Mouse (Mus musculus) liver, postnatal 0 days (tissue): ENCODE data around the gene Gnat3. TPM values are rescaled to one million over a fixed set of nuclear protein-coding genes. Genes with fewer than 3 reads are reported as not detected.

Experiments
- ATAC-seq: fragments of 200-750 bp; cut with Nextera tagmentation; 2 replicates; pipeline ENCODE4 v1.8.0; 2017; ENCODE audit warnings: mild to moderate bottlenecking, moderate library complexity
- DNase-seq: peaks from one replicate; pipeline ENCODE4 v3.0.0-alpha.2; 2016
- H3K27ac ChIP-seq: fragments of 300-500 bp; sonication (generic); 2 replicates; pipeline ENCODE4 v1.5.1; 2014; ENCODE audit warnings: antibody characterized with exemption, moderate library complexity, mild to moderate bottlenecking, low read depth
- H3K27me3 ChIP-seq: fragments of 300-500 bp; sonication (generic); 2 replicates; pipeline ENCODE4 v1.6.1; 2014; ENCODE audit warnings: low read length, control low read depth, mixed read lengths; ENCODE audit not compliant: insufficient read depth
- H3K36me3 ChIP-seq: fragments of 300-500 bp; sonication (generic); replicated peaks from 2 replicates; pipeline ENCODE4 v1.6.1; 2014; ENCODE audit warnings: mild to moderate bottlenecking, control low read depth, low read length, moderate library complexity, mixed read lengths; ENCODE audit not compliant: insufficient read depth
- H3K4me1 ChIP-seq: fragments of 300-500 bp; sonication (generic); 2 replicates; pipeline ENCODE4 v1.6.1; 2014; ENCODE audit warnings: antibody characterized with exemption, mild to moderate bottlenecking, control low read depth; ENCODE audit not compliant: insufficient read depth
- H3K4me2 ChIP-seq: fragments of 300-500 bp; sonication (generic); 2 replicates; pipeline ENCODE4 v1.6.1; 2014; ENCODE audit warnings: low read depth, mild to moderate bottlenecking, low read length, moderate library complexity, mixed read lengths
- H3K4me3 ChIP-seq: fragments of 300-500 bp; sonication (generic); 2 replicates; pipeline ENCODE4 v1.5.1; 2014; ENCODE audit warnings: low read depth, low read length
- H3K9ac ChIP-seq: fragments of 300-500 bp; sonication (generic); replicated peaks from 2 replicates; pipeline ENCODE4 v1.6.1; 2014; ENCODE audit warnings: mild to moderate bottlenecking, moderate library complexity
- H3K9me3 ChIP-seq: fragments of 300-500 bp; sonication (generic); 2 replicates; pipeline ENCODE4 v1.6.1; 2016; ENCODE audit warnings: mild to moderate bottlenecking, control low read depth, low read length, mixed read lengths
- CTCF ChIP-seq: sonication (generic); IDR thresholded peaks from 2 replicates; pipeline ENCODE4 v1.5.1; 2016; ENCODE audit warnings: antibody characterized with exemption, low read depth
- EP300 ChIP-seq: IDR thresholded peaks from 2 replicates; pipeline ENCODE4 v1.6.1; 2016; ENCODE audit warnings: antibody characterized with exemption, low read depth, mild to moderate bottlenecking
- WGBS: fragments of 180-500 bp; shearing (Covaris S2); extraction: QIAGEN DNeasy Blood & Tissue Kit; methylation state at CpG from one replicate; pipeline ENCODE4 v1.1.7; 2014; ENCODE audit not compliant: insufficient replicate concordance; 5-methylcytosine and 5-hydroxymethylcytosine counted together
- polyA plus RNA-seq: library from polyadenylated mRNA; unstranded; fragments of >200 nt; fragmentation: Nextera tagmentation; extraction: Ambion mirVana; gene quantifications from 2 replicates; pipeline ENCODE4 v1.2.1, GENCODE M21; 2015

The Gnat3 gene
- polyA plus RNA-seq, 1 experiment from 2014 or later: not detected

DNA sequence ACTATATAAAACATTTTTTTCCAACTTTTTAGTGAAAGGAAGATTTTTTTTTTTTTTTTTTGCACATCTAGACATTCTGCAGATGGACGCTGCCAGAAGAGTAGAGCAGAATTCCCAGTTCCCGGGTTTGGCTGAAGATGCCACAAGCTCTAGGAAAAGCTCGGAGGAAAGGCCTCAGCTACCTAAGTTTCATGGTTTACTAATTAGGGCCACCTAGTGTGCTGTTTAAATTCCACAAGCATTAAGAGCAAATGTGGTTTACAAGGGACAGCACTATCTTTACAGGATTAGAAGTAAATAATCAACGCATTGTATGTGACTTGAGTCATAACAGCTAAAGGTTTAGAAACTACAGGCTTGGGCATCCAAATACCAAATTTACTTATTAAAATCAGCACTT, 39.3 kb downstream of the Gnat3 start:
- WGBS: 54% methylated on average over 4 of the region's 4 CpGs
- no peak overlapping the region for H3K9ac ChIP-seq
- DNase-seq: no peak
- no peak overlapping the region for H3K27ac ChIP-seq
- no peak overlapping the region for H3K4me2 ChIP-seq
- H3K36me3 ChIP-seq: no peaks in the 10 kb centered on the region
- TF ChIP-seq EP300 (no peak), CTCF (0 out of 2 replicates have a peak, but pooled peaks have one; percentile 2)
- no peaks in the 10 kb centered on the region for H3K9me3 ChIP-seq
- peaks cover 6% of the 10 kb centered on the region; the same call in 1 of the 2 replicates for H3K4me1 ChIP-seq
- H3K27me3 ChIP-seq: no peaks in the 10 kb centered on the region
- no peak overlapping the region for H3K4me3 ChIP-seq
- no peak for ATAC-seq

- H3K9ac ChIP-seq: no peak overlapping the region
- peaks cover 7% of the 10 kb centered on the region; the same call in 1 of the 2 replicates for H3K4me1 ChIP-seq
- no peaks in the 10 kb centered on the region for H3K27me3 ChIP-seq
- H3K4me2 ChIP-seq: no peak overlapping the region
- WGBS: 83% methylated on average over 6 of the region's 6 CpGs
- H3K9me3 ChIP-seq: no peaks in the 10 kb centered on the region
- no peak overlapping the region for H3K4me3 ChIP-seq
- no peak overlapping the region for H3K27ac ChIP-seq
- DNase-seq: no peak
- no peaks in the 10 kb centered on the region for H3K36me3 ChIP-seq
- TF ChIP-seq CTCF (no peak), EP300 (no peak)
- no peak for ATAC-seq
Observed at GRCm38 (mm10) chr5:18003675-18004074, 41.3 kb downstream of the Gnat3 start.

- 75% methylated on average over 3 of the region's 3 CpGs for WGBS
- H3K4me1 ChIP-seq: peaks cover 7% of the 10 kb centered on the region; the same call in 1 of the 2 replicates
- H3K27me3 ChIP-seq: no peaks in the 10 kb centered on the region
- no peak overlapping the region for H3K9ac ChIP-seq
- H3K4me3 ChIP-seq: no peak overlapping the region
- no peaks in the 10 kb centered on the region for H3K36me3 ChIP-seq
- ATAC-seq: no peak
- H3K9me3 ChIP-seq: no peaks in the 10 kb centered on the region
- H3K4me2 ChIP-seq: no peak overlapping the region
- DNase-seq: no peak
- H3K27ac ChIP-seq: no peak overlapping the region
- no peak for TF ChIP-seq EP300
- no peak for TF ChIP-seq CTCF
Observed at GRCm38 (mm10) chr5:18004824-18005611, 42.7 kb downstream of the Gnat3 start.

- peak overlapping the region; percentile 45; the same call in 1 of the 2 replicates for H3K27ac ChIP-seq
- no peaks in the 10 kb centered on the region for H3K9me3 ChIP-seq
- H3K4me1 ChIP-seq: peaks cover 7% of the 10 kb centered on the region; the same call in 1 of the 2 replicates
- no peaks in the 10 kb centered on the region for H3K36me3 ChIP-seq
- 82% methylated on average over 2 of the region's 2 CpGs for WGBS
- H3K9ac ChIP-seq: no peak overlapping the region
- H3K27me3 ChIP-seq: no peaks in the 10 kb centered on the region
- ATAC-seq: no peak
- TF ChIP-seq CTCF (no peak), EP300 (no peak)
- H3K4me2 ChIP-seq: no peak overlapping the region
- no peak for DNase-seq
- no peak overlapping the region for H3K4me3 ChIP-seq
Observed at GRCm38 (mm10) chr5:18006157-18006556, 43.8 kb downstream of the Gnat3 start.

GRCm38 (mm10) chr5:18007067-18007466, 44.7 kb downstream of the Gnat3 start:
- Histone ChIP-seq H3K27ac (no peak overlapping the region), H3K4me2 (no peak overlapping the region), H3K4me3 (no peak overlapping the region), H3K9ac (no peak overlapping the region), H3K4me1 (peaks cover 7% of the 10 kb centered on the region; the same call in 1 of the 2 replicates), H3K27me3 (no peaks in the 10 kb centered on the region), H3K36me3 (no peaks in the 10 kb centered on the region), H3K9me3 (no peaks in the 10 kb centered on the region)
- DNase-seq (no peak), ATAC-seq (no peak)
- TF ChIP-seq EP300 (peak; percentile 35; the same call in 1 of the 2 replicates), CTCF (no peak)

DNA sequence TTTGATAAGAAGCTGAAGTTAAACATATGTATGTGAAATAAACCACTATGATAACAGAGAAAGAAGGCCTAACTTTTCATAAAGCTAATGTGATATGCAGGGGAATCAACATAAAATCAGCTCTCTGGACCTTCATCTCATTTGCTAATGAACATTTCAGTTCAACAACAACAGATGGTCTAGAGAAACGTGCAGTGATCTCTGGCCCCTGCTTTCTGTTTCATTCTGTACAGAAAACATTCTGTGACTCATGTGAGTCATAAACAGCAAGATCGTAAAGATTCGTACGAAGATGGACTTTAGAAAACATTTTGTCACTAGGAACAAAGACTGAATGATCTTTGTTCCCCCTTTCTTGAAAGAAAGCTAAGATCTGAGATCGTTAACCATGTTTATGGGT, 48.0 kb downstream of the Gnat3 start:
- 0 out of 2 replicates have a peak overlapping the region, but pooled peaks have one; percentile 29 for H3K27ac ChIP-seq

More for the DNA sequence above, 48.0 kb downstream of the Gnat3 start:
- Histone ChIP-seq H3K4me3 (no peak overlapping the region), H3K4me1 (peaks cover 7% of the 10 kb centered on the region; the same call in 1 of the 2 replicates), H3K36me3 (no peaks in the 10 kb centered on the region), H3K9ac (no peak overlapping the region), H3K27me3 (no peaks in the 10 kb centered on the region), H3K4me2 (no peak overlapping the region), H3K9me3 (no peaks in the 10 kb centered on the region)
- no peak for ATAC-seq
- WGBS: 63% methylated on average over 5 of the region's 5 CpGs
- TF ChIP-seq EP300: no peak
- no peak for TF ChIP-seq CTCF
- DNase-seq: no peak
